Mouse (Mus musculus): ENCODE data around the gene Commd7. TPM values are rescaled to one million over a fixed set of nuclear protein-coding genes. Genes with fewer than 3 reads are reported as not detected.

Commd7 gene
- polyA plus RNA-seq, 2 experiments: 34.4 to 70.4 TPM

DNA sequence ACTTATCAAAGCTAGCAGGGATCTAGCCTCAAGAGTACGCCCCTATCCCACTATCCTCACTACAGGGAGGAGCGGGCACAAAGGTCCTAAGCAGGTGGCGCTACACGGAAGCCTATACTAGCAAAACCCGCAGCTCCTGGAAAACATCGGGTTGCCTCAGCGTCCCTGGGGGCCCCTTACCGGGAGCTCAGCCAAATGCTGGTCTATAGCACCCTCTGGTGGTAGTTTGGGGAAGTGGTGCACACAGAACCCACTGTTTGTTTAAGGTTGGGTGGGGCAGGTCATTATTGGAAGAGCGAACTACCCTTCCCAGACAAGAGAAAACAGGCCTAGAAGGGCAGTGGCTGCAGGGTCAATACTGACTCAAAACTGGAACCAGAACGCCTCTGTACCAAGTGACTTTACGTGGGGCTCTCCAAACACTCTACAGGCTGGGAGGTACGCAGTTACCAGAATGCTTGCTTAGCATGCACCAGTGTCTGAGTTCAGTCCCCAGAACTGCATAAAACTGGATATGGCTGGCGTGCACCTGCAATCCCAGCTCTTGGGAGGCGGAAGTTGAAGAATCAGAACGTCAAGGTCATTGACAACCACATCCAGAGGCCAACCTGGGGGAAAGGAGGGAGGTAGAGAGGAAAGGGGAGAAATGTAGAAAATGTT, 45.9 kb downstream of the Commd7 start:
- H3K4me3 ChIP-seq (replicated peaks; ENCODE audit: low read length): 0 out of 2 replicates have a peak overlapping the region, but pooled peaks have one; percentile 15
- no peaks in the 10 kb centered on the region for H3K9me3 ChIP-seq (ENCODE audit: control insufficient read depth, low read length)
- peak overlapping the region; percentile 42 for H3K4me2 ChIP-seq (replicated peaks; ENCODE audit: low read depth, low read length, severe bottlenecking)
- no peak overlapping the region for H3K27ac ChIP-seq (replicated peaks; ENCODE audit: low read depth, low read length)
- no peak overlapping the region for H3K9ac ChIP-seq (ENCODE audit: low read depth, low read length, severe bottlenecking)
- H3K27me3 ChIP-seq (ENCODE audit: control insufficient read depth, insufficient read depth, low read length): no peaks in the 10 kb centered on the region; the same call in 1 of the 2 replicates
- H3K36me3 ChIP-seq (ENCODE audit: control insufficient read depth, insufficient read depth, low read length): no peaks in the 10 kb centered on the region
- 11% methylated on average over 15 of the region's 15 CpGs for WGBS
- DNase-seq (ENCODE audit: low spot score): peak; percentile 77
- 0 out of 2 replicates have a peak, but pooled peaks cover 7% of the 10 kb centered on the region for H3K4me1 ChIP-seq (ENCODE audit: control insufficient read depth, insufficient read depth, low read length)
- TF ChIP-seq POLR2A (IDR thresholded peaks at IDR 0.05; ENCODE audit: borderline replicate concordance, extremely low read depth, insufficient read depth, insufficient read length): no peak
- ATAC-seq (ENCODE audit: low FRiP score, low read depth): peak; percentile 38; the same call in 1 of the 2 replicates

DNA sequence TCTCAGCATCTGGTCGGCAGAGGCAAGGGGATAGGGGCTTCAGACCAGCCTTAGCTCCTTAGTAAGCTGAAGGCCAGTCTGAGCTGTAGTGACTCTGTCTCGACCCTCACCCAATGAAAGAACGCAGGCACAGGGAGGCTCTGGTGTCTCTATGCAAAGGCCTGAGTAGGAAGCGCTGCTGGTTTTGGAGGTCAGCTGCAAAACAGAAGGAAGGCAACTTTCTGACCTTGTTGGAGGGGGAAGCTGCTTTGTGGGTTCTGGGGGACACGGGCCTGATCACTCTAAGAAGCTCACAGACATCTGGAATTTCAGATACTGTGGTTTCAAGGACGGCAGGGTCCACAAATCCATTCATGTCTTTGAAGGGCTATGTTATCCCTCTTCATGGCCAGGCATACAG, 46.6 kb downstream of the Commd7 start:
- Histone ChIP-seq H3K36me3 (ENCODE audit: control insufficient read depth, insufficient read depth, low read length) (no peaks in the 10 kb centered on the region), H3K4me2 (replicated peaks; ENCODE audit: low read depth, low read length, severe bottlenecking) (peak overlapping the region; percentile 42), H3K9me3 (ENCODE audit: control insufficient read depth, low read length) (no peaks in the 10 kb centered on the region), H3K27ac (replicated peaks; ENCODE audit: low read depth, low read length) (no peak overlapping the region), H3K9ac (ENCODE audit: low read depth, low read length, severe bottlenecking) (no peak overlapping the region), H3K4me1 (ENCODE audit: control insufficient read depth, insufficient read depth, low read length) (0 out of 2 replicates have a peak, but pooled peaks cover 7% of the 10 kb centered on the region), H3K27me3 (ENCODE audit: control insufficient read depth, insufficient read depth, low read length) (no peaks in the 10 kb centered on the region; the same call in 1 of the 2 replicates), H3K4me3 (replicated peaks; ENCODE audit: low read length) (0 out of 2 replicates have a peak overlapping the region, but pooled peaks have one; percentile 15)
- ATAC-seq (ENCODE audit: low FRiP score, low read depth) (no peak), DNase-seq (ENCODE audit: low spot score) (no peak)
- WGBS: 59% methylated on average over 6 of the region's 6 CpGs
- no peak for TF ChIP-seq POLR2A (IDR thresholded peaks at IDR 0.05; ENCODE audit: borderline replicate concordance, extremely low read depth, insufficient read depth, insufficient read length)

DNA sequence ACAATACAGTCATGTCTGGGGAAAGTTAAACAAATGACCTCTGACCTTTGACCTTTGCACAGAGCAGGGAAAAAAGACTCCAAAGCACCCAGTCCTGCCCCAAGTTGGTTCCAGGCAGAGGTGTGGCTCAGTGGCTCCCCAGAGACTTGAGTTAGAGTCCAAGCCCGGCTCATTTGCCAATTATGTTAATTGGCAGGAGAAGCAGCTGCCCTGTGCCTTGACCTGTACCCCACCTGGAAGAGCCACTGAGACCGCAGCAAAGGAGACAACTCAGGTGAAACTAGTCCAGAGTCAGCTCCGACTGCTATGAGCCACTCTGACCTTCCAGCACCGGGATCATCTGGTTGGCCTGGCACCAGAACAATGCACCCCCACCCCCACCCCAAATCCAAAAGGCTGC, 48.2 kb downstream of the Commd7 start:
- no peaks in the 10 kb centered on the region for H3K36me3 ChIP-seq (ENCODE audit: control insufficient read depth, insufficient read depth, low read length)
- no peak overlapping the region for H3K4me2 ChIP-seq (replicated peaks; ENCODE audit: low read depth, low read length, severe bottlenecking)
- no peaks in the 10 kb centered on the region for H3K9me3 ChIP-seq (ENCODE audit: control insufficient read depth, low read length)
- ATAC-seq (ENCODE audit: low FRiP score, low read depth) (no peak), DNase-seq (ENCODE audit: low spot score) (no peak)
- H3K4me1 ChIP-seq (ENCODE audit: control insufficient read depth, insufficient read depth, low read length): 0 out of 2 replicates have a peak, but pooled peaks cover 7% of the 10 kb centered on the region
- TF ChIP-seq POLR2A (IDR thresholded peaks at IDR 0.05; ENCODE audit: borderline replicate concordance, extremely low read depth, insufficient read depth, insufficient read length): no peak
- H3K27me3 ChIP-seq (ENCODE audit: control insufficient read depth, insufficient read depth, low read length): no peaks in the 10 kb centered on the region; the same call in 1 of the 2 replicates
- no peak overlapping the region for H3K9ac ChIP-seq (ENCODE audit: low read depth, low read length, severe bottlenecking)
- 76% methylated on average over 4 of the region's 4 CpGs for WGBS
- no peak overlapping the region for H3K4me3 ChIP-seq (replicated peaks; ENCODE audit: low read length)
- no peak overlapping the region for H3K27ac ChIP-seq (replicated peaks; ENCODE audit: low read depth, low read length)

DNA sequence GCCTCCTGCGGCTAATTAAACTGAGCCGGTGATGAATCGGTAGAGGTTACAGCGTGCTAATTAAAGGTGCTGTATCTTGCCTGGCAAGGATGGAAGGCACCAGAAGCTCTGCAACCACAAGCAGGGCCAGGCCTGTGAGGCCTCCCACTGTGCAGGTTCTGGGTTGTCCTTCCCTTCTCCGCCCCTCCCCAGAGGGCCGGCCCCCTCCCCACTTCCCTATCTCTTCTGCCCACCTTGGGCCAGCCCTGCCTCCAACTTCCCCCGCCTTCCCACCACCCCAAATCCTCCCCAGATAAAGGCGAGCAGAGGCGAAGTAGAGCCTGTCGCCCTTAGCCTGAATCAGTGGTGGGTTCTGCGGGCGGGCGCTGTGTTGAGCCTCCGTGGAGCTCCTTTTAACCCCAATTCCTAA, 48.9 kb downstream of the Commd7 start:
- ATAC-seq (ENCODE audit: low FRiP score, low read depth) (no peak), DNase-seq (ENCODE audit: low spot score) (no peak)
- Histone ChIP-seq H3K4me3 (replicated peaks; ENCODE audit: low read length) (no peak overlapping the region), H3K9me3 (ENCODE audit: control insufficient read depth, low read length) (no peaks in the 10 kb centered on the region), H3K9ac (ENCODE audit: low read depth, low read length, severe bottlenecking) (no peak overlapping the region), H3K4me2 (replicated peaks; ENCODE audit: low read depth, low read length, severe bottlenecking) (no peak overlapping the region), H3K4me1 (ENCODE audit: control insufficient read depth, insufficient read depth, low read length) (0 out of 2 replicates have a peak, but pooled peaks cover 7% of the 10 kb centered on the region), H3K36me3 (ENCODE audit: control insufficient read depth, insufficient read depth, low read length) (no peaks in the 10 kb centered on the region), H3K27ac (replicated peaks; ENCODE audit: low read depth, low read length) (no peak overlapping the region), H3K27me3 (ENCODE audit: control insufficient read depth, insufficient read depth, low read length) (no peaks in the 10 kb centered on the region; the same call in 1 of the 2 replicates)
- 38% methylated on average over 13 of the region's 14 CpGs for WGBS
- TF ChIP-seq POLR2A (IDR thresholded peaks at IDR 0.05; ENCODE audit: borderline replicate concordance, extremely low read depth, insufficient read depth, insufficient read length): no peak

DNA sequence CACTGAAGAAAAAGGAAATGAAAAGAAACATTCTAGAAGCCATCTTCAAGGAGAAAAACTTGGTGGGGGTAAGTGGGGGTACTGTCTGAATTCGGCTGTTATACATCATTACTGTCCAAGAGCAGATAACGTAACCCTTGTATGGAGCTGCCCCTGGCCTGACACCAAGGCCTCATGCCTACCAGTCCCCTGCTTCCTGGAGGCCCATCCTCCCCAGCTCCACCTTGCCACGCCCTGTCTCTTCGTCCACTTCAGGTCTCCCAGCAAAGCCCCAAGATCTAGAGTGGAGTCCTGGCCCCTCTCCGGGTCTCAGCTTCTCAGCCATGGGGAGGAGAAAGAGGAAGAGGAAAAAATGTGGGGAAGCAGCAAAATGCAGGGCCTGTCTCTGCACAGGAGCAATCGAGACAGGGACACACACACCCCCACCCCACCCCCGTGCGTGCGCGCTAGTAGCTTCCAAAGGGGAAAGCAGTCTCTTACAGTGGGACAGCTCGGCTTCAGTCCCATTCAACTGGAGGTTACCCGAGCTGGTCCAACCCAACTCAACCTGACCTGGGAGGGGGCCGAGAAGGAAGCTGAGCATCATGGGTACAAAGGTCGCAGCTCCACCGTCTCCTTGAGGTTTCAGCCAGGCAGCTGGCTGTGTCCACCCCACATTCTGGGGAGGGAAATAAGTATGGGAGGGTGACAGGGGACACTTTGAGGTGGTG, 49.5 kb downstream of the Commd7 start:
- no peak overlapping the region for H3K27ac ChIP-seq (replicated peaks; ENCODE audit: low read depth, low read length)
- H3K4me1 ChIP-seq (ENCODE audit: control insufficient read depth, insufficient read depth, low read length): 0 out of 2 replicates have a peak, but pooled peaks cover 7% of the 10 kb centered on the region
- no peaks in the 10 kb centered on the region; the same call in 1 of the 2 replicates for H3K27me3 ChIP-seq (ENCODE audit: control insufficient read depth, insufficient read depth, low read length)
- no peak for DNase-seq (ENCODE audit: low spot score)
- H3K4me3 ChIP-seq (replicated peaks; ENCODE audit: low read length): no peak overlapping the region
- TF ChIP-seq POLR2A (IDR thresholded peaks at IDR 0.05; ENCODE audit: borderline replicate concordance, extremely low read depth, insufficient read depth, insufficient read length): no peak
- ATAC-seq (ENCODE audit: low FRiP score, low read depth): no peak
- no peak overlapping the region for H3K4me2 ChIP-seq (replicated peaks; ENCODE audit: low read depth, low read length, severe bottlenecking)
- no peaks in the 10 kb centered on the region for H3K36me3 ChIP-seq (ENCODE audit: control insufficient read depth, insufficient read depth, low read length)
- H3K9me3 ChIP-seq (ENCODE audit: control insufficient read depth, low read length): no peaks in the 10 kb centered on the region
- WGBS: 51% methylated on average over 15 of the region's 15 CpGs
- no peak overlapping the region for H3K9ac ChIP-seq (ENCODE audit: low read depth, low read length, severe bottlenecking)
